Mouse (Mus musculus) lung, postnatal 0 days (tissue): ENCODE results near the gene Gm20388.
A peak's percentile ranks its signal among the peaks of the same experiment; 100 is the strongest.

Experiments used
- CTCF ChIP-seq: IDR thresholded peaks from 2 replicates; pipeline ENCODE4 v1.5.1; 2016; ENCODE audit warnings: antibody characterized with exemption, mild to moderate bottlenecking
- EP300 ChIP-seq: IDR thresholded peaks from 2 replicates; pipeline ENCODE4 v1.6.1; 2016; ENCODE audit warnings: antibody characterized with exemption, mild to moderate bottlenecking, control low read depth

DNA sequence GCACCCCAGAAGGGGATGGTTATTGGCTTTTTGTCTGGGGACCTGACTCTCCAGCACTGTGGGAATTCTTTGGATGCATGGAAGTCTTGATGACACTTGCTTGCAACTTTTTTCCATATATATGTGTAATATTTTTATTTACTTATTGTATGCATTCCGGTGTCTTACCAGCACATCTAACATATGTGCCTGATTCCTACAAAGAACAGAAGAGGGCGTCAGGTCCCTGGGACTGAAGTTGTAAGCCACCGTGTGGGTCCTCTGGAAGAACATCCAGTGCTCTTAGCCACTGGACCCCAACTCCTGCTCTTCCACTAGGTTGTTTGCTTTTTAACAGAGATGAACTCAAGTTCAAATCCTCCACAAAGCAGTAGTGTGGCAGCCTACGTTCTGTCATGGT lies 459.8 kb downstream of the Gm20388 start:
- peak; percentile 38; the same call in 1 of the 2 replicates for TF ChIP-seq CTCF
- TF ChIP-seq EP300 = no peak
